Mouse (Mus musculus): ENCODE measurements around the gene Wnt5a.

DNA sequence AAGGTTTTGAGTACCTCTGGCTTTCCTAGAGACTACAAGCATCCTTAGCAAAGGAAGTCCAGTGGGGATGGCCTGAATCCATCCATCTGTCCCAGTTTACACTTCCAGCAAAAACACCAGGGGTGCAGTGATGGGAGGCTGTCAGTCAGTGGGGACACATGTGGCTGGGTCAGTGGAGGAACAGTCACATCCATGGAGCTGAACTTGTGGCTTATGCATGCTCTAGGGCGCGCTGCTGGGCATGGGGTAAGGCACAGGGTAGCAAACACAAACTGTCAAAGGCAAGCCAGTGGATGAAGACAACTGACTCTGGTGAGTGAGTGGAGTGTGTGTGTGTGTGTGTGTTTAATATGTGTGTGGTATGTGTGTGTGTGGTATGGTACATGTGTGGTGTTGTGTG lies 1.3 kb upstream of the Wnt5a start:
- no peak for TF ChIP-seq CTCF (IDR thresholded peaks at IDR 0.05; ENCODE audit: extremely low read depth, insufficient read depth, insufficient read length, insufficient replicate concordance)
- no peak for TF ChIP-seq POLR2A (IDR thresholded peaks at IDR 0.05; ENCODE audit: low read depth, low read length)

Data from spleen, adult 2 months (tissue).